Mouse (Mus musculus): ENCODE measurements around the gene Rxfp1. TPM values are rescaled to one million over a fixed set of nuclear protein-coding genes. Genes with fewer than 3 reads are reported as not detected.
"Not testable (repeated sequence)": the region's sequence is repeated elsewhere in the genome, so short reads cannot be mapped to it uniquely, and the experiment has no call there.

The Rxfp1 gene
- total RNA-seq (2021): 1 to 10 TPM in 1 of 2 experiments, under 1 TPM in 1; 0.65 to 2.0 TPM
- long read RNA-seq, experiment 1, full-length matches to known transcripts: 1 of 1 reads
- long read RNA-seq, experiment 1, partial matches to known transcripts: 0 of 1 reads
- long read RNA-seq, experiment 1, other reads (novel, unspliced or antisense): 0 of 1 reads
- long read RNA-seq, experiment 2, full-length matches to known transcripts: 1 of 2 reads
- long read RNA-seq, experiment 2, partial matches to known transcripts: 0 of 2 reads
- long read RNA-seq, experiment 2, other reads (novel, unspliced or antisense): 1 of 2 reads

- no peak for DNase-seq (ENCODE audit: low spot score in 2 of 2)
Observed at GRCm38 (mm10) chr3:79737780-79738179, at the start of gene Rxfp1. TSS of gene Rxfp1 (minus strand) at chr3:79737880.

- DNase-seq (ENCODE audit: low spot score in 2 of 2): no peak
Observed at GRCm38 (mm10) chr3:79784362-79784736, 46.7 kb upstream of the Rxfp1 start.

GRCm38 (mm10) chr3:79783630-79784361 is 46.1 kb upstream of the Rxfp1 start:
- DNase-seq (ENCODE audit: low spot score in 2 of 2): no peak

- no peak for DNase-seq (ENCODE audit: low spot score in 2 of 2)
Observed at GRCm38 (mm10) chr3:79772701-79773100, 35.0 kb upstream of the Rxfp1 start.

GRCm38 (mm10) chr3:79753736-79754135 is 16.1 kb upstream of the Rxfp1 start:
- no peak for DNase-seq (ENCODE audit: low spot score in 2 of 2)

- no peak for DNase-seq (ENCODE audit: low spot score in 2 of 2)
Observed at GRCm38 (mm10) chr3:79746585-79746984, 8.9 kb upstream of the Rxfp1 start.

- no peak for DNase-seq (ENCODE audit: low spot score in 2 of 2)
Observed at GRCm38 (mm10) chr3:79745101-79745500, 7.4 kb upstream of the Rxfp1 start.

GRCm38 (mm10) chr3:79744415-79744814 is 6.7 kb upstream of the Rxfp1 start:
- DNase-seq (ENCODE audit: low spot score in 2 of 2): no peak

GRCm38 (mm10) chr3:79740351-79740750 is 2.7 kb upstream of the Rxfp1 start:
- no peak for DNase-seq (ENCODE audit: low spot score in 2 of 2)

- DNase-seq (ENCODE audit: low spot score in 2 of 2): no peak
Observed at GRCm38 (mm10) chr3:79738451-79738850, 771 bp upstream of the Rxfp1 start.

- DNase-seq (ENCODE audit: low spot score in 2 of 2): no peak
Observed at GRCm38 (mm10) chr3:79726506-79727075, 11.1 kb downstream of the Rxfp1 start.

GRCm38 (mm10) chr3:79720756-79721484 is 16.8 kb downstream of the Rxfp1 start:
- no peak for DNase-seq (ENCODE audit: low spot score in 2 of 2)

GRCm38 (mm10) chr3:79706436-79706835 is 31.2 kb downstream of the Rxfp1 start:
- no peak for DNase-seq (ENCODE audit: low spot score in 2 of 2)

- DNase-seq (ENCODE audit: low spot score in 2 of 2): no peak
Observed at GRCm38 (mm10) chr3:79703135-79703534, 34.5 kb downstream of the Rxfp1 start.

GRCm38 (mm10) chr3:79691957-79692356 is 45.7 kb downstream of the Rxfp1 start:
- no peak for DNase-seq (ENCODE audit: low spot score in 2 of 2)

- no peak for DNase-seq (ENCODE audit: low spot score in 2 of 2)
Observed at GRCm38 (mm10) chr3:79690111-79690651, 47.5 kb downstream of the Rxfp1 start.

- not testable (repeated sequence) for DNase-seq (ENCODE audit: low spot score in 2 of 2)
Observed at GRCm38 (mm10) chr3:79688101-79688500, 49.6 kb downstream of the Rxfp1 start.

- no peak for DNase-seq (ENCODE audit: low spot score in 2 of 2)
Observed at GRCm38 (mm10) chr3:79683529-79683928, 54.2 kb downstream of the Rxfp1 start.

GRCm38 (mm10) chr3:79682351-79683132 is 55.1 kb downstream of the Rxfp1 start:
- no peak for DNase-seq (ENCODE audit: low spot score in 2 of 2)

- no peak for DNase-seq (ENCODE audit: low spot score in 2 of 2)
Observed at GRCm38 (mm10) chr3:79676411-79676810, 61.3 kb downstream of the Rxfp1 start.

GRCm38 (mm10) chr3:79674641-79675040 is 63.0 kb downstream of the Rxfp1 start:
- no peak for DNase-seq (ENCODE audit: low spot score in 2 of 2)

All from adrenal gland, postnatal 4 days (tissue).